Mouse (Mus musculus): ENCODE results near the gene Arhgap22. TPM values are rescaled to one million over a fixed set of nuclear protein-coding genes. Genes with fewer than 3 reads are reported as not detected.

Gene Arhgap22
- total RNA-seq, 2 experiments from 2014 or later: 8.4 to 11.3 TPM

DNA sequence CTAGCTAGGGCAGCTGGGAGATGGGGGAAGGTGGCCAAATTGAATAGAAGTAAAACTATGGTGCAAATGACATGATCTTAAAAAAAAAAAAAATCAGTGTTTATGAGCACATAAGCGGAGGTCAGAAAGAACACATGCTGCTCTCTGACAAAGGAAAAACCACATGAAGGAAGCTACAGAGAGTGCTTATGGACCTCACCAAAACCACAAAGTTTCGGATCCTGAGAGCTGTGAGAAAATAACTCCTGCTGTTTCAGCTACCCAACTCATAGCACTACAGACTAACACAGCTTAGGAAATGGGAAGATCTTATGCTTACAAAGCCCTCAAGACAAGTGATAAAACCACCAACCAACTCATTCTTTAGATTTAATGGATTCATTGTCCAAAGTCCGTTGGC, 186.2 kb downstream of the Arhgap22 start:
- DNase-seq (ENCODE audit: low spot score in 2 of 2): no peak
- intact Hi-C loops (cut with DNase I): no loop called here

DNA sequence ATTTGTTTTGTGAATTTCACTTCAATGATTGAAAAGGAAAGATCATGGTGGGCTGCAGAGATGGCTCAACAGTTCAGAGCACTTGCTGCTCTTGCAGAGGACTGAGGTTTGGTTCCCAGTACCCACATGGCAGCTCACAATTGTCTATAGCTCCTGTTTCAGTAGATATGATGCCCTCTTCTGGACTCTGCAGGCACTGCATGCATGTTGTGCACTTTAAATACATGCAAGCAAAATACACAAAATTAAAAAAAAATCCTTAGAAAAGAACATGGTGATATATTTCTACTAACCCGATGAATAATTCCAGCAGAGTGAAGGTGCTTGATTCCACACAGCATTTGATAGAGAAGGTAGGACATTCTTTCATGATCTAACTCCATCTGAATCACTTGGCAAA, 188.5 kb downstream of the Arhgap22 start:
- intact Hi-C loops (cut with DNase I): no loop called here
- no peak for DNase-seq (ENCODE audit: low spot score in 2 of 2)

DNA sequence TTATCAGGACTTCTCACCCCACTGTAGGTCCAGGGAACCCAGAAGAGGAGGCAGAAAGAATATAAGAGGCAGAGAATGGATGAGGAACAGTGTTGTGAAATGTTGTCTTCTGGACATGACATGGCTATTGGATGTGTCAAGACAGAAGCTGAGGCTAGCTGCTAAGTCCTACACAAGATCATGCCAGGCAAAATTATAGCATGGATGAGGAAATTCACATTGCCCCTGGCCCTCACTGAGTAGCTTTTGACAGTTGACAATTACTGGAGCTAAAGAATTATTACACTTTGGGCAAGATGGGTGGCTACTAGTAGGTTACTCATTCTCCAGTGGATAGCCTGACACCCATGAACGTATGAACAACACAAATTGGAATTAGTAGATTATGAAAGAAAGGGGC, 201.9 kb downstream of the Arhgap22 start:
- intact Hi-C loops (cut with DNase I): no loop called here
- DNase-seq (ENCODE audit: low spot score in 2 of 2): no peak

DNA sequence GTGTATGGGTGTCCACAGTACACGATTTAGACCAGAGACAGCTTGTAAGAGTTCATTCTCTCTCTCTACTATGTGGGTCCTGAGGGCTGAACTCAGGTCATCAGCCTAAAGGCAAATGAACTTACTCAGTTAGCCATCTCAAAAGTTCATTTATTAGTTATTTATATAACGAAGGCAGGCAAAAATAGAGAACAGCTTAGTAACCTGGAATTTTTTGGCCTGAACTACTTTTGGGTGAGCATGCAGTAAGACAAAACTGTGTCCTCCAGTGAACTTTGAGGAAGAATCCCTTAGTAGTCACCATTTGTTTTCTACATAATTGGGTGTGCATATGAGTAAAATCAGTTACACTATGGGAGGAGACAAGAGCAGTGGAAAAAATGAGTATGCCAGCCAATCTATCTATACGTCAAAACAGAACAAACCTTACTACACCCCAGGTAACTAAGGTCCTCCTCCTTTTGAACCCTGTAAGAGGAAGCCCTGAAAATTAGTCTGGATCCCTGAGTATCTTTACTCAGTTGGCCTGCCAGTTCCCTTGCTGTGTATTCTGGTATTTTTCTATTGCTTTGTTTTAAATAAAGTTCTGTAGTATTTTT, 204.6 kb downstream of the Arhgap22 start:
- DNase-seq (ENCODE audit: low spot score in 2 of 2): no peak
- intact Hi-C loops (cut with DNase I): no loop called here

Other genes with a start within 250 kb of the Arhgap22 start
- gene Lrrc18, start 222.6 kb upstream of the Arhgap22 start, total RNA-seq (2021): under 1 TPM; 0.48 to 0.85 TPM
- gene Wdfy4, start 28.5 kb upstream of the Arhgap22 start, total RNA-seq (2021): 1 to 10 TPM; 2.6 to 2.9 TPM
- 100 to 1,000 TPM; 107 to 114 TPM for gene Mapk8, start 233.1 kb downstream of the Arhgap22 start, total RNA-seq (2021)